11 mouse cellular contexts compared by ENCODE assay signal in the genomic region with DNA sequence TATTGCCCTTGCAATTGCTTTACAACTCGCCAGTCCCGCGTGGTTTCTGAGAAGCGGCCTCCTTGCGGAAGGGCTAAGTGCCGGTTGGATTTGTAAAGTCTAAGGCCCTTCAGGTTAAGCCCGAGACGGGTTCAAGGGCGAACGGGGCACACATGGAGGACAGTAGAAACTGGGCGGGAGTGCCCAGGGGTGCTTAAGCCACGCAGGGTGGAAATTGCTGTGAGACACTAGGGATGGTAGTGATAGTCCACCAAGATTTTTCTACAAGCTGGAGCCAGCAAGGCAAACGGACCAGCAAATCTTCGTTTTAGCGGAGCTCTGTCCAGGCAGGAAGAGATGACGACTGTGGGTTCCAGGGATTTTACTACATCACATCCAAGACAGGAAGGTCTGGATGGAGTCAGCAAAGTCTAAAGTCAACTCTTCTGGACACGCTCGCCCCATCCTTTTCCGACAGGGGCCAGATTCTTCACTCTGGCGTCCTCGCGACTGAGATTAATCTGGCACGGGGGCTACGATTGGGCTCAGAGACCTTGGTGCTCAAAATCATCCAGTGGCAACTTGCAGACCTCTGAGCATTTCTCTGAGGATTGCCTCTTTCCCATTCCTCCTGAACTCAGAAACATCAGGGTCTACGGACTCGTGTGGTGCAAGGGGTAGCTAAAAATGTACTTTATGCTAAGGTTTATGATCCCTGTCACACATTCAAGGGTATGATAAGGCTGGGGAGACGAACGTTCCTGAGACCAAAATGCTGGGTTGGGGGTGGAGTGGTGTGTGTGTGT. TPM values are rescaled to one million over a fixed set of nuclear protein-coding genes. Genes with fewer than 3 reads are reported as not detected.
DNase-seq lines count a peak whose midpoint lies in the region; ATAC-seq lines count a peak whose summit lies in the region.
"Had no signal": no experiment of that assay in that cellular context is flagged by ENCODE, and none has a peak within 500 bp of the region (broad histone marks: within the 10 kb centered on the region; RNA-seq: fewer than 3 reads in every experiment).

No protein-coding gene starts in this region.

- intact Hi-C loops in left cerebral cortex, postnatal 4 days (cut with DNase I) = no loop called here
- intact Hi-C loops in left cerebral cortex, postnatal 36 days (cut with DNase I) = loop anchor here (2.0 to 5.0 kb wide), 2 partner anchors 16 to 87 kb away; no protein-coding TSS in a partner anchor

- H3K9ac ChIP-seq in hindbrain, embryonic 16.5 days (ENCODE audit: low read depth, low read length) = peak overlapping the region; percentile 53
- H3K9ac ChIP-seq in neural tube, embryonic 14.5 days (replicated peaks; ENCODE audit: low read depth, low read length) = no peak overlapping the region

- WGBS in embryonic facial prominence, embryonic 10.5 days = 2% methylated on average over 28 of the region's 28 CpGs
- 9% methylated on average over 28 of the region's 28 CpGs for WGBS in hindbrain, embryonic 16.5 days
- 6% methylated on average over 28 of the region's 28 CpGs for WGBS in neural tube, embryonic 14.5 days

- peak overlapping the region; percentile 53 for H3K4me2 ChIP-seq in hindbrain, embryonic 16.5 days (ENCODE audit: low read length)
- H3K4me2 ChIP-seq in neural tube, embryonic 14.5 days (ENCODE audit: low read depth, low read length) = peak overlapping the region; percentile 18; the same call in 1 of the 2 replicates

- no peaks in the 10 kb centered on the region for H3K36me3 ChIP-seq in embryonic facial prominence, embryonic 10.5 days (replicated peaks)
- H3K36me3 ChIP-seq in hindbrain, embryonic 16.5 days (ENCODE audit: control insufficient read depth, insufficient read depth, low read length) = no peaks in the 10 kb centered on the region
- no peaks in the 10 kb centered on the region for H3K36me3 ChIP-seq in neural tube, embryonic 14.5 days (ENCODE audit: control insufficient read depth, insufficient read depth, low read length)

- ATAC-seq in hindbrain, embryonic 16.5 days = no peak
- no peak for ATAC-seq in neural tube, embryonic 14.5 days (ENCODE audit: low read depth)

- H3K9me3 ChIP-seq in embryonic facial prominence, embryonic 10.5 days = no peaks in the 10 kb centered on the region
- H3K9me3 ChIP-seq in hindbrain, embryonic 16.5 days (ENCODE audit: control insufficient read depth, low read length) = no peaks in the 10 kb centered on the region
- no peaks in the 10 kb centered on the region for H3K9me3 ChIP-seq in neural tube, embryonic 14.5 days (ENCODE audit: control insufficient read depth, low read length)

- H3K4me3 ChIP-seq in embryonic facial prominence, embryonic 10.5 days = peak overlapping the region; percentile 22
- peak overlapping the region; percentile 24 for H3K4me3 ChIP-seq in hindbrain, embryonic 16.5 days (ENCODE audit: low read length)
- no peak overlapping the region for H3K4me3 ChIP-seq in neural tube, embryonic 14.5 days (ENCODE audit: low read depth, low read length)

- DNase-seq in left cerebral cortex, postnatal 4 days = peak; percentile 52
- DNase-seq in left cerebral cortex, postnatal 36 days (ENCODE audit: low spot score in 2 of 2) = no peak
- DNase-seq in embryonic facial prominence, embryonic 10.5 days (ENCODE audit: low spot score) = peak; percentile 63
- DNase-seq in ovary, postnatal 10 days (ENCODE audit: low spot score) = no peak
- no peak for DNase-seq in gastrocnemius, adult 8-10 months (ENCODE audit: low spot score in 2 of 2)
- no peak for DNase-seq in ovary, adult 18-20 months (ENCODE audit: low spot score)
- DNase-seq: adrenal gland, adult 8-10 months; heart, postnatal 36 days had no signal

- H3K27me3 ChIP-seq in embryonic facial prominence, embryonic 10.5 days (replicated peaks; ENCODE audit: low read depth, poor library complexity, severe bottlenecking) = peaks cover 100% of the 10 kb centered on the region
- H3K27me3 ChIP-seq in hindbrain, embryonic 16.5 days (replicated peaks; ENCODE audit: control insufficient read depth, insufficient read depth, low read length) = peaks cover 24% of the 10 kb centered on the region
- H3K27me3 ChIP-seq in neural tube, embryonic 14.5 days (ENCODE audit: control insufficient read depth, insufficient read depth, low read length) = peaks cover 31% of the 10 kb centered on the region

- H3K27ac ChIP-seq in embryonic facial prominence, embryonic 10.5 days (replicated peaks) = no peak overlapping the region
- H3K27ac ChIP-seq in hindbrain, embryonic 16.5 days (ENCODE audit: low read depth, low read length) = peak overlapping the region; percentile 72
- H3K27ac ChIP-seq in neural tube, embryonic 14.5 days (ENCODE audit: low read depth, low read length) = no peak overlapping the region

- H3K4me1 ChIP-seq in embryonic facial prominence, embryonic 10.5 days = peaks cover 46% of the 10 kb centered on the region
- peaks cover 7% of the 10 kb centered on the region for H3K4me1 ChIP-seq in hindbrain, embryonic 16.5 days (ENCODE audit: control insufficient read depth, insufficient read depth, low read depth, low read length)
- peaks cover 8% of the 10 kb centered on the region for H3K4me1 ChIP-seq in neural tube, embryonic 14.5 days (ENCODE audit: control insufficient read depth, insufficient read depth, low read length)

RNA-seq across cellular contexts. Expression of gene Zic5, which starts 3.7 kb away (rescaled TPM):
- 1 to 10 TPM; 3.9 to 5.1 TPM for total RNA-seq in left cerebral cortex, postnatal 4 days (2021)
- total RNA-seq in left cerebral cortex, postnatal 36 days (2021) = 1 to 10 TPM; 3.6 to 4.3 TPM
- 6.2 and 6.9 TPM in 2 replicates for polyA plus RNA-seq in embryonic facial prominence, embryonic 10.5 days (2016; fragmentation: Nextera tagmentation; extraction: Ambion mirVana)
- polyA plus RNA-seq in hindbrain, embryonic 16.5 days (2015; fragmentation: Nextera tagmentation; extraction: Ambion mirVana) = 14.9 and 15.2 TPM in 2 replicates
- 7.8 and 7.9 TPM in 2 replicates for polyA plus RNA-seq in neural tube, embryonic 14.5 days (2014; fragmentation: Nextera tagmentation; extraction: Ambion mirVana)
- not detected for total RNA-seq in gastrocnemius, adult 8-10 months (2022)
- total RNA-seq: heart, postnatal 36 days had no signal

RNA-seq across cellular contexts. Expression of gene Zic2, which starts 6.1 kb away (rescaled TPM):
- 10 to 100 TPM; 22.4 to 24.1 TPM for total RNA-seq in left cerebral cortex, postnatal 4 days (2021)
- 10 to 100 TPM; 12.7 to 19.1 TPM for total RNA-seq in left cerebral cortex, postnatal 36 days (2021)
- 2.2 and 2.4 TPM in 2 replicates for polyA plus RNA-seq in embryonic facial prominence, embryonic 10.5 days (2016; fragmentation: Nextera tagmentation; extraction: Ambion mirVana)
- 7.3 and 7.8 TPM in 2 replicates for polyA plus RNA-seq in hindbrain, embryonic 16.5 days (2015; fragmentation: Nextera tagmentation; extraction: Ambion mirVana)
- polyA plus RNA-seq in neural tube, embryonic 14.5 days (2014; fragmentation: Nextera tagmentation; extraction: Ambion mirVana) = 6.5 and 9.4 TPM in 2 replicates
- total RNA-seq in gastrocnemius, adult 8-10 months (2022) = not detected
- total RNA-seq: heart, postnatal 36 days had no signal

RNA-seq across cellular contexts. Expression of gene Gm5089, which starts 18.2 kb away (rescaled TPM):
- under 1 TPM; 0.28 to 0.50 TPM for total RNA-seq in left cerebral cortex, postnatal 4 days (2021)
- total RNA-seq in left cerebral cortex, postnatal 36 days (2021) = under 1 TPM in 1 of 2 experiments, not detected in 1; 0.25 TPM
- polyA plus RNA-seq in embryonic facial prominence, embryonic 10.5 days (2016; fragmentation: Nextera tagmentation; extraction: Ambion mirVana) = 0.50 and 0.56 TPM in 2 replicates
- 1.8 and 2.1 TPM in 2 replicates for polyA plus RNA-seq in hindbrain, embryonic 16.5 days (2015; fragmentation: Nextera tagmentation; extraction: Ambion mirVana)
- 0.27 and 0.81 TPM in 2 replicates for polyA plus RNA-seq in neural tube, embryonic 14.5 days (2014; fragmentation: Nextera tagmentation; extraction: Ambion mirVana)
- not detected for total RNA-seq in gastrocnemius, adult 8-10 months (2022)
- total RNA-seq: adrenal gland, adult 8-10 months; heart, postnatal 36 days had no signal
- polyA plus RNA-seq: limb, embryonic 14.5 days had no signal

RNA-seq across cellular contexts. Expression of gene Gm10837, which starts 21.2 kb away (rescaled TPM):
- under 1 TPM in 1 of 2 experiments, not detected in 1; 0.40 TPM for total RNA-seq in left cerebral cortex, postnatal 4 days (2021)
- total RNA-seq in left cerebral cortex, postnatal 36 days (2021) = not detected
- polyA plus RNA-seq in embryonic facial prominence, embryonic 10.5 days (2016; fragmentation: Nextera tagmentation; extraction: Ambion mirVana) = 0.31 TPM in 1 of 2 replicates, not detected in the other
- 0.80 and 0.84 TPM in 2 replicates for polyA plus RNA-seq in hindbrain, embryonic 16.5 days (2015; fragmentation: Nextera tagmentation; extraction: Ambion mirVana)
- polyA plus RNA-seq in neural tube, embryonic 14.5 days (2014; fragmentation: Nextera tagmentation; extraction: Ambion mirVana) = 0.35 and 0.45 TPM in 2 replicates
- total RNA-seq in gastrocnemius, adult 8-10 months (2022) = not detected
- total RNA-seq: adrenal gland, adult 8-10 months; heart, postnatal 36 days had no signal

Comparison
In these comparisons a context has a peak if more than half of its experiments do, and no peak if none do; other contexts are left out.
1. DNase-seq: peak in left cerebral cortex, postnatal 4 days (single experiment) and embryonic facial prominence, embryonic 10.5 days (single experiment); none in left cerebral cortex, postnatal 36 days (0 of 2), ovary, postnatal 10 days (single experiment), gastrocnemius, adult 8-10 months (0 of 2) and ovary, adult 18-20 months (single experiment).
2. RNA of gene Zic5, which starts 3.7 kb away (total RNA-seq): 3.9 to 5.1 TPM in left cerebral cortex, postnatal 4 days and 3.6 to 4.3 TPM in left cerebral cortex, postnatal 36 days; not detected in gastrocnemius, adult 8-10 months; every median in the first group is over 4 times any median in the second.
3. RNA of gene Zic2, which starts 6.1 kb away (total RNA-seq): 22.4 to 24.1 TPM in left cerebral cortex, postnatal 4 days and 12.7 to 19.1 TPM in left cerebral cortex, postnatal 36 days; not detected in gastrocnemius, adult 8-10 months; every median in the first group is over 10 times any median in the second.